Mouse (Mus musculus): ENCODE measurements around the gene Esx1. TPM values are rescaled to one million over a fixed set of nuclear protein-coding genes. Genes with fewer than 3 reads are reported as not detected.

Esx1 gene
- polyA plus RNA-seq, 1 experiment from 2014 or later: not detected

Other genes with a start within 250 kb of the Esx1 start
- gene H2bfm, start 194.8 kb downstream of the Esx1 start, polyA plus RNA-seq (2015; fragmentation: Nextera tagmentation; extraction: Ambion mirVana): not detected in 2 replicates
- 8.4 and 10.8 TPM in 2 replicates for gene Tmsb15b2, start 146.6 kb downstream of the Esx1 start, polyA plus RNA-seq (2015; fragmentation: Nextera tagmentation; extraction: Ambion mirVana)
- gene Tmsb15l, start 145.2 kb downstream of the Esx1 start, polyA plus RNA-seq (2015; fragmentation: Nextera tagmentation; extraction: Ambion mirVana): 1.5 and 1.9 TPM in 2 replicates
- 10.1 and 12.4 TPM in 2 replicates for gene Tmsb15b1, start 145.2 kb downstream of the Esx1 start, polyA plus RNA-seq (2015; fragmentation: Nextera tagmentation; extraction: Ambion mirVana)
- gene Zcchc18, start 128.9 kb downstream of the Esx1 start, polyA plus RNA-seq (2015; fragmentation: Nextera tagmentation; extraction: Ambion mirVana): 1.9 and 2.0 TPM in 2 replicates
- gene Slc25a53, start 83.8 kb downstream of the Esx1 start, polyA plus RNA-seq (2015; fragmentation: Nextera tagmentation; extraction: Ambion mirVana): 4.5 and 4.9 TPM in 2 replicates
- gene Fam199x, start 72.5 kb downstream of the Esx1 start, polyA plus RNA-seq (2015; fragmentation: Nextera tagmentation; extraction: Ambion mirVana): 3.5 and 4.1 TPM in 2 replicates

All from heart, embryonic 16.5 days (tissue).